Mouse (Mus musculus): ENCODE results near the gene Ccn5. TPM values are rescaled to one million over a fixed set of nuclear protein-coding genes. Genes with fewer than 3 reads are reported as not detected.

Ccn5 gene
- polyA plus RNA-seq (2015; fragmentation: Nextera tagmentation; extraction: Ambion mirVana), result 0.15 and 0.24 TPM in 2 replicates

GRCm38 (mm10) chr2:163820607-163821006 lies at the start of gene Ccn5:
Gene Ccn5 (plus strand): TSS chr2:163820861.
- 78% methylated on average over 4 of the region's 4 CpGs for WGBS
- H3K4me3 ChIP-seq (replicated peaks), result no peak within 1 kb of the TSS
- no peaks in the 10 kb centered on the region for H3K4me1 ChIP-seq (replicated peaks)
- no peak for ATAC-seq
- no peaks in the 10 kb centered on the region for H3K36me3 ChIP-seq
- H3K4me2 ChIP-seq (replicated peaks), result no peak within 1 kb of the TSS
- no peak within 1 kb of the TSS for H3K9ac ChIP-seq
- no peaks in the 10 kb centered on the region for H3K27me3 ChIP-seq (replicated peaks)
- H3K9me3 ChIP-seq, result no peaks in the 10 kb centered on the region
- no peak within 1 kb of the TSS for H3K27ac ChIP-seq

DNA sequence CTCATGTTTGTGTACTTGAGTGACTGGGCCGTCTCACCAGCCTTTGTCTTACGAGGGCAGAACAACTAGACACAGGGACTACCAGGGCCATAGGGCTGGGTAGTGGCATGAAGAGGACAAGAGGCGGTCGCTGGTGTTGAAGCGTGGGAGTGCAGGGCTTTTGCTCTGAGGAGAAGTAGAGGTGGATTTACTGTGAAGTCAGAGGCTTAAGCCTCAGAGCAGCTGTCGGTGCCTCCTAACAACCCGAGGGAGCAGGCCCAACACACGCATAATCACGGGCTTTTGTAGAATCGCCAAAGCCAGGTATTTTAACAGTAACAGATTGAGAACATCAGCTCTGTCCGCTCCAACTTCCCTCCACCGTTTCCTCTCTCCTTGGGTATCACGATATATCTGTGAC lies 44.0 kb upstream of the Ccn5 start:
- no peak for ATAC-seq

DNA sequence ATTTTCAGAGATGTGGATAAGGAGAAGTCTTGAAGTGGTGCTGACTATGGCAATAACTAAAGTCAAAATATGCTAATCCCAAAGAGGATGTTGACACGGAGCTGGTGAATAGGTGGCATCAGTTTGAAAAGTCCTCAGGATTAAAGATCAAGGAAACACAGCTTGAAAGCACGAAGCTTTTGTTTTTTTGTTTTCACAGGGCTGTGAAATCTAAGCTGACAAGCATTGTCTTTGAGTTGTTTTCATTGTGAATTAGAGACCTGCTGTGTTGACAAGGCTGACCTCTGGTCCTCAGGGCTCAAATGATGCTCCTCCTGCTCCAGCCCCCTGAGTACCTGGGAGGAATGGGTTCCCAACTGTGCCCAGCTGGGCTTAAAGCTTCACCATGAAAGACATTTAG lies 43.6 kb upstream of the Ccn5 start:
- Histone ChIP-seq H3K4me3 (replicated peaks) (no peak overlapping the region), H3K9me3 (no peaks in the 10 kb centered on the region), H3K36me3 (no peaks in the 10 kb centered on the region), H3K4me2 (replicated peaks) (no peak overlapping the region), H3K9ac (no peak overlapping the region), H3K27me3 (replicated peaks) (no peaks in the 10 kb centered on the region), H3K27ac (no peak overlapping the region), H3K4me1 (replicated peaks) (no peaks in the 10 kb centered on the region)
- no peak for ATAC-seq
- 11% methylated on average over 2 of the region's 2 CpGs for WGBS

More for the DNA sequence above, 44.0 kb upstream of the Ccn5 start:
- H3K27me3 ChIP-seq (replicated peaks), result no peaks in the 10 kb centered on the region
- WGBS, result 28% methylated on average over 13 of the region's 13 CpGs
- no peak overlapping the region for H3K4me2 ChIP-seq (replicated peaks)
- no peak overlapping the region for H3K9ac ChIP-seq
- no peaks in the 10 kb centered on the region for H3K36me3 ChIP-seq
- H3K9me3 ChIP-seq, result no peaks in the 10 kb centered on the region
- H3K4me3 ChIP-seq (replicated peaks), result no peak overlapping the region
- no peak overlapping the region for H3K27ac ChIP-seq
- no peaks in the 10 kb centered on the region for H3K4me1 ChIP-seq (replicated peaks)

DNA sequence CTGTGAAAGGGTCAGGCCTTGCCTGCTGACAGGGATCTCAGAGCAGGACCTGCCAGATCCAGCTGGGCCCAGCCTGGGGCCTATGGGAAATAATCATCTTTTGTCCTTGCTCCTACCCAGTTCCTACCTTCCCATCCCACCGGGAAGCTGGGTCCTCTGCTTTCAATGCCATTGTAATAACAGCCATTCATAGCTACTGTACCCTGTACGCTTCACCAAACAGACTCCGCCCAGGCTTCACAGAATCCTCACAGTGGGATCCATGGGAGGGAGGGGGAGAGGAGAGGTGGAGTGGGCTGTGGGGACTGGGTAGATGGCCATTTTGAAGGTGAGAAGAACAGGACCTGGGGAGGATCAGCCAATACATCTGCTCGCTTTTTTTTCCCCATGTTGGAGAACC lies 41.8 kb upstream of the Ccn5 start:
- Histone ChIP-seq H3K4me3 (replicated peaks) (no peak overlapping the region), H3K27me3 (replicated peaks) (no peaks in the 10 kb centered on the region), H3K36me3 (no peaks in the 10 kb centered on the region), H3K4me2 (replicated peaks) (no peak overlapping the region), H3K27ac (no peak overlapping the region), H3K4me1 (replicated peaks) (no peaks in the 10 kb centered on the region), H3K9me3 (no peaks in the 10 kb centered on the region), H3K9ac (no peak overlapping the region)
- ATAC-seq, result no peak
- WGBS, result 82% methylated on average over 4 of the region's 4 CpGs

DNA sequence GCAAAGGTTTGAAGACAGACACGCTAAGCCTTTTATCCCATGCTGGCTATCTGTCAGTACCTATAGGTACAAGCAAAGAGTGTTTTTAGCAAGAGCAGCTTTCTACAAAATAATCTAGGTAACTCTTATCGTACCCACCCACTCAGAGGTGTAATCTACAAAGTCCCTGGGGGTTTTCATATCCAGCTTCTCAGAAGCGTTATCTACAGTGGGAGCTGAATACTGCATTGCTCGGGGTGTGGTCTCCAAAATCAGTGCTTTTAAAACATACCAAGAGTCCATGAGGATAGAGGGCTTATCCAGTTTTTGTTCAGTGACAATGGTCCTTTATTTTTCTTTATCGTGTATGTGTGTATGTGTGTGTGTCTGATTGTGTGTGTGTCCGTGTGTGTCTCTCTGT lies 37.3 kb upstream of the Ccn5 start:
- Histone ChIP-seq H3K27me3 (replicated peaks) (no peaks in the 10 kb centered on the region), H3K36me3 (no peaks in the 10 kb centered on the region), H3K27ac (no peak overlapping the region), H3K4me2 (replicated peaks) (no peak overlapping the region), H3K4me1 (replicated peaks) (no peaks in the 10 kb centered on the region), H3K9ac (no peak overlapping the region), H3K4me3 (replicated peaks) (no peak overlapping the region), H3K9me3 (no peaks in the 10 kb centered on the region)
- no peak for ATAC-seq
- 86% methylated on average over 6 of the region's 6 CpGs for WGBS

DNA sequence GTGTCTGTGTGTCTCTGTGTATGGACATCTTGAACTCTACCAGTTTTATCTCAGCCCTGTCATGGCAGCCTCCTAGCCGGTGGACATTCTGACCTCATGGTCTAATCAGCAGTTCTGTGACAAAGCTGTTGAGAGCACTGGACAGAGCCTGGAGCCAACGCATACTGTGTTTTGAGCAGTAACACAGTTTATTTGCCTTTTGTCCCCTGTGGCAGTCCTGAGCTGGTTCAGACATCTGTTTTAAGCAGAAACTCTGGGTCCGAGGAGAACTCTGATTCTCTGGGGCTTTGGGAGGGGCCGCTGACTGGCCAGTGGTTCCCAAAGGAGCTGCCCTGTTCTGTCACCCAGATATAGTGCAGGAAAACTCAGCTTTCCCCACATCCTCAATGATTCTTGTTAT lies 36.8 kb upstream of the Ccn5 start:
- WGBS, result 79% methylated on average over 4 of the region's 4 CpGs
- H3K27ac ChIP-seq, result no peak overlapping the region
- ATAC-seq, result no peak
- no peaks in the 10 kb centered on the region for H3K36me3 ChIP-seq
- no peak overlapping the region for H3K4me3 ChIP-seq (replicated peaks)
- H3K4me2 ChIP-seq (replicated peaks), result no peak overlapping the region
- no peaks in the 10 kb centered on the region for H3K9me3 ChIP-seq
- H3K27me3 ChIP-seq (replicated peaks), result no peaks in the 10 kb centered on the region
- H3K9ac ChIP-seq, result no peak overlapping the region
- H3K4me1 ChIP-seq (replicated peaks), result no peaks in the 10 kb centered on the region

GRCm38 (mm10) chr2:163787086-163787485 lies 33.6 kb upstream of the Ccn5 start:
- WGBS, result 81% methylated on average over 6 of the region's 6 CpGs

DNA sequence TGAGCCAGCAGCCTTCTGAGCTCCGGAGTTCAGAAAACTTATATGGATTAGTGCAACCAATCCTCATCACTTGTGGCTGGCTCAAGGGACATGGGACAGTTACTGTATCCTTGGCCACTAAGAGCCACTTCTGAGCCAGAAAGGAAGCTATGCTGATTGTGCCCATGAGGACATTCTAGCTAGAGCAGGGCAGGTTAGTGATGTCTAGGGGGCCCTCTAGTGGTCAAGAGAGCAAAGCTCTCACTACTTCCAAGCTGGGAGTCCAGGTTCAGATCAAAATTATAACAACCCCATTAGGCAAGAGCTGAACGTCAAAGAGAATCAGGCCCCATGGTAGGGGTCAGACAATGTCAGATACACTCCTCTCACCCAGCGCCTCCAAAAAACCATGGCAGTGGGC lies 33.0 kb upstream of the Ccn5 start:
- peak; percentile 79 for ATAC-seq
- no peak overlapping the region for H3K9ac ChIP-seq
- no peaks in the 10 kb centered on the region for H3K4me1 ChIP-seq (replicated peaks)
- H3K27me3 ChIP-seq (replicated peaks), result no peaks in the 10 kb centered on the region
- H3K4me3 ChIP-seq (replicated peaks), result no peak overlapping the region
- 45% methylated on average over 3 of the region's 3 CpGs for WGBS
- H3K4me2 ChIP-seq (replicated peaks), result no peak overlapping the region
- H3K27ac ChIP-seq, result no peak overlapping the region
- H3K9me3 ChIP-seq, result no peaks in the 10 kb centered on the region
- no peaks in the 10 kb centered on the region for H3K36me3 ChIP-seq

More at GRCm38 (mm10) chr2:163787086-163787485, 33.6 kb upstream of the Ccn5 start:
- no peak overlapping the region for H3K27ac ChIP-seq
- no peak for ATAC-seq
- no peaks in the 10 kb centered on the region for H3K27me3 ChIP-seq (replicated peaks)
- no peaks in the 10 kb centered on the region for H3K36me3 ChIP-seq
- H3K9me3 ChIP-seq, result no peaks in the 10 kb centered on the region
- no peaks in the 10 kb centered on the region for H3K4me1 ChIP-seq (replicated peaks)
- no peak overlapping the region for H3K4me3 ChIP-seq (replicated peaks)
- no peak overlapping the region for H3K9ac ChIP-seq
- no peak overlapping the region for H3K4me2 ChIP-seq (replicated peaks)

DNA sequence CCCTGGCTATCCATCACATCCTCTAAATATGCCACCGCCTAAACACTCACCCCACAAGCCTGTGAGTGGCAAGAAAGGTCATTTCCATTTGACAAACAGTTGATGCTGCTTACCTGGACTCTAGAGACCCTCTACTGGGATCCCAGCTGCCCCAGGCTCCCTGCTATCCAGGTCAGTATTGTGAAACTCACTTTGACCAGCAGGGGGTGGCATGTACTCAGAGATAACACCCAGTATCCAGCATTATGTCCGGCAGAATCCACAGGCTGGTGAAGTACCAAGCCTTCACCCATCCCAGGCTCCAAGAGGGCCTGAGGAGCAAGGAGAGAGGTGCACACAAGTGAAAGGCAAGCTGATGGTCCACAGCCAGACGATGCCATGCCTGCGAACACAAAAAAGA lies 32.2 kb upstream of the Ccn5 start:
- Histone ChIP-seq H3K9me3 (no peaks in the 10 kb centered on the region), H3K36me3 (no peaks in the 10 kb centered on the region), H3K9ac (no peak overlapping the region), H3K4me2 (replicated peaks) (no peak overlapping the region), H3K27ac (no peak overlapping the region), H3K4me1 (replicated peaks) (no peaks in the 10 kb centered on the region), H3K4me3 (replicated peaks) (no peak overlapping the region), H3K27me3 (replicated peaks) (no peaks in the 10 kb centered on the region)
- 71% methylated on average over 4 of the region's 4 CpGs for WGBS
- ATAC-seq, result no peak

GRCm38 (mm10) chr2:163798411-163798810 lies 22.2 kb upstream of the Ccn5 start:
- Histone ChIP-seq H3K4me1 (replicated peaks) (no peaks in the 10 kb centered on the region), H3K9ac (no peak overlapping the region), H3K27me3 (replicated peaks) (no peaks in the 10 kb centered on the region), H3K9me3 (no peaks in the 10 kb centered on the region), H3K4me3 (replicated peaks) (no peak overlapping the region), H3K4me2 (replicated peaks) (no peak overlapping the region), H3K27ac (no peak overlapping the region), H3K36me3 (no peaks in the 10 kb centered on the region)
- no peak for ATAC-seq
- whole genome bisulfite sequencing, result 63% methylated on average over 7 of the region's 7 CpGs

DNA sequence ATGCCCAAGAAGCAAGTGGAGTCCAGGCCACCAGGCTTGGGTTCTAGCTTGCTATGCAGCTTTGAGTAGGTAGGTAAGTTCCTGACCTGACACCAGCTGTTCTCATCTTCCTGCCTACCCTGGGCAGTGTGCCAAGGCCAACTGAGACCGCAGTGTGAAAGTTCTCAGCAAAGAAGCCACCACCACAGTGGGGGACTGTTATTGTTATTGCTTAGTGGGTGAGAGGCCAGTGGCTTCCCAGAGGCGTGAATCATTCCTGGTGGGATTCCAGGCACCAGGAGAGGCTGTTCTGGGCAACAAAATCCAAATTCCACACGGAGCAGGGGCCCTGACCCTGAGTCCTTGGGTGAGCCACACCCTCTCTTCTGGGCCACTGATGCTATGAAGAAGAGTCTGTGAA lies 19.8 kb upstream of the Ccn5 start:
- no peak overlapping the region for H3K27ac ChIP-seq
- no peaks in the 10 kb centered on the region for H3K36me3 ChIP-seq
- no peak overlapping the region for H3K4me3 ChIP-seq (replicated peaks)
- H3K9ac ChIP-seq, result no peak overlapping the region
- H3K27me3 ChIP-seq (replicated peaks), result no peaks in the 10 kb centered on the region
- H3K4me1 ChIP-seq (replicated peaks), result no peaks in the 10 kb centered on the region
- H3K4me2 ChIP-seq (replicated peaks), result no peak overlapping the region
- no peak for ATAC-seq
- H3K9me3 ChIP-seq, result no peaks in the 10 kb centered on the region
- WGBS, result 26% methylated on average over 3 of the region's 3 CpGs

DNA sequence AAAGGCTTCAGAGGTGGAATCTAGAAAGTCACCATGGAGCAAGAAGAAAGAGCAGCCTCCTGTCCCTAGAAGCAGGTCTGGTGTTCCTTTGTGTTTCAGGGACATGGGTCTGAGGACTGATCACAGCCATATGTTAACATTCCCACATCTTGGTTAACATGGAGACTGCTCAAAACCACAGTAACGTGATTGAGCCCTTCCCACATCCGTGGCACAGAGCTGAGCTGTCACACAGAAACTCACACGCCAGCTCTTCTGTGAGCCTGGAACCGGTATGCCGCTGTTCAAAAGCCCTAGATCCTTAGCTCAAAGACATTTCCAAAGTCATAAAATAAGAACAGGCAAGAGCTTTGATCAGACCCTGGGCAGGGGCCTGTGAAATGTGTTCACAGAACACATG lies 19.3 kb upstream of the Ccn5 start:
- H3K4me3 ChIP-seq (replicated peaks), result no peak overlapping the region
- H3K27ac ChIP-seq, result no peak overlapping the region
- no peaks in the 10 kb centered on the region for H3K9me3 ChIP-seq
- H3K4me1 ChIP-seq (replicated peaks), result no peaks in the 10 kb centered on the region
- H3K4me2 ChIP-seq (replicated peaks), result no peak overlapping the region
- no peak for ATAC-seq
- no peaks in the 10 kb centered on the region for H3K27me3 ChIP-seq (replicated peaks)
- H3K36me3 ChIP-seq, result no peaks in the 10 kb centered on the region
- H3K9ac ChIP-seq, result no peak overlapping the region
- 79% methylated on average over 5 of the region's 5 CpGs for WGBS

DNA sequence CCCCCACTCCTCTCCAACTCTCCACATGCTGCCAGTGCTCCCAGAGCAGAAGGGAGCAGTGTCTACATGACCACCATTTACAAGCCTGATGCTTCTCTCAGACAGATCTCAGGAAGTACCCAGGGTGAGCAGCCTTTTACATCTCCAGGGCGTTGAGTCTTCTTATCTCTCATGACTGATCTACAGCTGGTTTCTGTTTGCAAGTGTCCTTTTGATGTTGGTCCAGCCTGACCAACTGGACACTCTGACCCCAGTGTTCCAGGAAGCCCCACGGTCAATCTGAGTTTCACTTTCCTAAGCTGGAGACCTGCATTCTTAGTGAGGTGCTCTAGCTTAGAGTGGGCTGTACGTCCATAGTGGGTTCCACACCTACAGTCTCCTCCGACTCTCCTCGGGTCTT lies 16.8 kb upstream of the Ccn5 start:
- Histone ChIP-seq H3K9me3 (no peaks in the 10 kb centered on the region), H3K27me3 (replicated peaks) (no peaks in the 10 kb centered on the region), H3K36me3 (no peaks in the 10 kb centered on the region), H3K27ac (no peak overlapping the region), H3K4me2 (replicated peaks) (no peak overlapping the region), H3K9ac (no peak overlapping the region), H3K4me1 (replicated peaks) (no peaks in the 10 kb centered on the region), H3K4me3 (replicated peaks) (no peak overlapping the region)
- ATAC-seq, result no peak
- WGBS, result 63% methylated on average over 5 of the region's 5 CpGs

GRCm38 (mm10) chr2:163809166-163809565 lies 11.5 kb upstream of the Ccn5 start:
- no peaks in the 10 kb centered on the region for H3K27me3 ChIP-seq (replicated peaks)
- no peak overlapping the region for H3K4me3 ChIP-seq (replicated peaks)
- H3K4me1 ChIP-seq (replicated peaks), result no peaks in the 10 kb centered on the region
- H3K4me2 ChIP-seq (replicated peaks), result no peak overlapping the region
- ATAC-seq, result no peak
- H3K9me3 ChIP-seq, result no peaks in the 10 kb centered on the region
- 90% methylated on average over 4 of the region's 4 CpGs for WGBS
- H3K27ac ChIP-seq, result no peak overlapping the region
- H3K9ac ChIP-seq, result no peak overlapping the region
- H3K36me3 ChIP-seq, result no peaks in the 10 kb centered on the region

Measured in intestine, embryonic 15.5 days (tissue).